13 mouse cellular contexts compared by ENCODE assay signal in genomic region chr10:79658829-79659228, GRCm38 (mm10). TPM values are rescaled to one million over a fixed set of nuclear protein-coding genes. Genes with fewer than 3 reads are reported as not detected.
DNase-seq lines count a peak whose midpoint lies in the region; ATAC-seq and TF ChIP-seq lines count a peak whose summit lies in the region.
"Had no signal": no experiment of that assay in that cellular context is flagged by ENCODE, and none has a peak within 500 bp of the region (broad histone marks: within the 10 kb centered on the region; RNA-seq: fewer than 3 reads in every experiment).

No protein-coding gene starts in this region.

- no peak for ATAC-seq in CD4-positive, CD25-positive, alpha-beta regulatory T cell, adult 4 months
- no peak for ATAC-seq in liver, embryonic 12.5 days
- ATAC-seq in common myeloid progenitor, adult 5-6 weeks (replicated peaks; ENCODE audit: low read depth, poor library complexity, severe bottlenecking) = peak; percentile 57; the same call in 1 of the 2 replicates
- 0 out of 2 replicates have a peak, but pooled peaks have one; percentile 43 for ATAC-seq in megakaryocyte, adult 5-6 weeks (ENCODE audit: poor library complexity, severe bottlenecking)
- ATAC-seq: inflammation-experienced regulatory T-cells, adult 6 months had no signal

- no peaks in the 10 kb centered on the region for H3K27me3 ChIP-seq in liver, adult 2 months (ENCODE audit: control insufficient read depth, insufficient read depth, low read length)
- peaks cover 12% of the 10 kb centered on the region; the same call in 1 of the 2 replicates for H3K27me3 ChIP-seq in liver, embryonic 12.5 days (replicated peaks)

- WGBS in liver, adult 2 months = 54% methylated on average over 4 of the region's 4 CpGs
- WGBS in liver, embryonic 12.5 days (ENCODE audit: insufficient replicate concordance) = 19% methylated on average over 4 of the region's 4 CpGs

- no peak overlapping the region for H3K27ac ChIP-seq in liver, adult 2 months (replicated peaks; ENCODE audit: insufficient read depth, low read depth, low read length)
- no peak overlapping the region for H3K27ac ChIP-seq in liver, embryonic 12.5 days
- H3K27ac ChIP-seq: limb, embryonic 15.5 days had no signal

- peak; percentile 19; the same call in 1 of the 2 replicates for TF ChIP-seq CTCF in liver, adult 2 months (IDR thresholded peaks at IDR 0.05; ENCODE audit: low read depth, low read length)

- H3K4me2 ChIP-seq in liver, embryonic 12.5 days = no peak overlapping the region
- H3K4me2 ChIP-seq: limb, embryonic 15.5 days had no signal

- no peak overlapping the region for H3K9ac ChIP-seq in liver, adult 2 months (ENCODE audit: low read depth, low read length)
- H3K9ac ChIP-seq in liver, embryonic 12.5 days = no peak overlapping the region
- H3K9ac ChIP-seq: limb, embryonic 15.5 days had no signal

- DNase-seq in CD4-positive, CD25-positive, alpha-beta regulatory T cell, adult 2 months (ENCODE audit: low read depth, low spot score) = peak; percentile 41
- no peak for DNase-seq in liver, adult 2 months (ENCODE audit: extremely low read depth, low read depth, low spot score)
- DNase-seq in yolk sac, embryonic 10.5 days (ENCODE audit: low spot score) = no peak
- no peak for DNase-seq in cerebellum, postnatal 36 days
- DNase-seq: adrenal gland, postnatal 14 days had no signal

- H3K4me1 ChIP-seq in liver, adult 2 months (ENCODE audit: control insufficient read depth, insufficient read depth, low read length) = no peaks in the 10 kb centered on the region
- peaks cover 10% of the 10 kb centered on the region; the same call in 1 of the 2 replicates for H3K4me1 ChIP-seq in liver, embryonic 12.5 days
- H3K4me1 ChIP-seq: limb, embryonic 15.5 days had no signal

- no peak overlapping the region for H3K4me3 ChIP-seq in liver, adult 2 months (ENCODE audit: insufficient read depth, low read depth, low read length)
- no peak overlapping the region for H3K4me3 ChIP-seq in liver, embryonic 12.5 days
- H3K4me3 ChIP-seq: limb, embryonic 15.5 days had no signal

- TF ChIP-seq POLR2A in liver, adult 2 months (IDR thresholded peaks at IDR 0.05; ENCODE audit: extremely low read depth, insufficient read depth, low read length) = no peak

- no peaks in the 10 kb centered on the region for H3K9me3 ChIP-seq in liver, embryonic 12.5 days (replicated peaks)
- H3K9me3 ChIP-seq: limb, embryonic 15.5 days had no signal

- H3K36me3 ChIP-seq in liver, adult 2 months (ENCODE audit: control insufficient read depth, insufficient read depth, low read length) = no peaks in the 10 kb centered on the region
- no peaks in the 10 kb centered on the region for H3K36me3 ChIP-seq in liver, embryonic 12.5 days
- H3K36me3 ChIP-seq: limb, embryonic 15.5 days had no signal

- H3K79me2 ChIP-seq in liver, adult 2 months (ENCODE audit: control insufficient read depth, insufficient read depth, low read length) = no peaks in the 10 kb centered on the region

RNA-seq across cellular contexts. Expression of gene Madcam1, which starts 5.5 kb away (rescaled TPM):
- under 1 TPM; 0.23 to 0.73 TPM for polyA plus RNA-seq in CD4-positive, CD25-positive, alpha-beta regulatory T cell, adult 4 months (2017; shearing (Covaris generic))
- 0.60 TPM in 1 of 2 replicates, not detected in the other for total RNA-seq in liver, adult 2 months (2014; rRNA removed)
- polyA plus RNA-seq in liver, adult 2 months (2012; rRNA removed) = not detected in 2 replicates
- polyA plus RNA-seq in liver, embryonic 12.5 days (2016; fragmentation: Nextera tagmentation; extraction: Ambion mirVana) = 0.32 and 0.54 TPM in 2 replicates
- not detected in 2 replicates for total RNA-seq in common myeloid progenitor, adult 5-6 weeks (2017)
- total RNA-seq in megakaryocyte, adult 5-6 weeks (2015) = not detected in 2 replicates
- not detected in 2 replicates for total RNA-seq in megakaryocyte, adult 5-6 weeks (2017)
- total RNA-seq: adrenal gland, postnatal 14 days had no signal
- polyA plus RNA-seq: inflammation-experienced regulatory T-cells, adult 6 months had no signal

RNA-seq across cellular contexts. Expression of gene Tpgs1, which starts 10.3 kb away (rescaled TPM):
- polyA plus RNA-seq in CD4-positive, CD25-positive, alpha-beta regulatory T cell, adult 4 months (2017; shearing (Covaris generic)) = 10 to 100 TPM; 16.6 to 19.5 TPM
- 18.2 and 24.4 TPM in 2 replicates for total RNA-seq in liver, adult 2 months (2014; rRNA removed)
- polyA plus RNA-seq in liver, adult 2 months (2012; rRNA removed) = 48.5 and 58.9 TPM in 2 replicates
- polyA plus RNA-seq in liver, embryonic 12.5 days (2016; fragmentation: Nextera tagmentation; extraction: Ambion mirVana) = 30.4 and 34.2 TPM in 2 replicates
- 5.3 and 9.9 TPM in 2 replicates for total RNA-seq in common myeloid progenitor, adult 5-6 weeks (2017)
- 17.5 and 21.0 TPM in 2 replicates for total RNA-seq in megakaryocyte, adult 5-6 weeks (2015)
- 8.8 and 21.1 TPM in 2 replicates for total RNA-seq in megakaryocyte, adult 5-6 weeks (2017)

RNA-seq across cellular contexts. Expression of gene Odf3l2, which starts 13.3 kb away (rescaled TPM):
- polyA plus RNA-seq in CD4-positive, CD25-positive, alpha-beta regulatory T cell, adult 4 months (2017; shearing (Covaris generic)) = not detected
- not detected in 2 replicates for total RNA-seq in liver, adult 2 months (2014; rRNA removed)
- not detected in 2 replicates for polyA plus RNA-seq in liver, adult 2 months (2012; rRNA removed)
- polyA plus RNA-seq in liver, embryonic 12.5 days (2016; fragmentation: Nextera tagmentation; extraction: Ambion mirVana) = not detected in 2 replicates
- not detected in 2 replicates for total RNA-seq in common myeloid progenitor, adult 5-6 weeks (2017)
- not detected in 2 replicates for total RNA-seq in megakaryocyte, adult 5-6 weeks (2015)
- not detected in 2 replicates for total RNA-seq in megakaryocyte, adult 5-6 weeks (2017)
- total RNA-seq: adrenal gland, postnatal 14 days had no signal
- polyA plus RNA-seq: gonadal fat pad, adult 2 months; inflammation-experienced regulatory T-cells, adult 6 months; spleen, adult 2 months had no signal

RNA-seq across cellular contexts. Expression of gene Shc2, which starts 21.1 kb away (rescaled TPM):
- not detected for polyA plus RNA-seq in CD4-positive, CD25-positive, alpha-beta regulatory T cell, adult 4 months (2017; shearing (Covaris generic))
- 0.07 and 0.09 TPM in 2 replicates for total RNA-seq in liver, adult 2 months (2014; rRNA removed)
- 0.07 and 0.10 TPM in 2 replicates for polyA plus RNA-seq in liver, adult 2 months (2012; rRNA removed)
- polyA plus RNA-seq in liver, embryonic 12.5 days (2016; fragmentation: Nextera tagmentation; extraction: Ambion mirVana) = 1.2 TPM in 2 replicates
- total RNA-seq in common myeloid progenitor, adult 5-6 weeks (2017) = not detected in 2 replicates
- not detected in 2 replicates for total RNA-seq in megakaryocyte, adult 5-6 weeks (2015)
- not detected in 2 replicates for total RNA-seq in megakaryocyte, adult 5-6 weeks (2017)
- polyA plus RNA-seq: inflammation-experienced regulatory T-cells, adult 6 months had no signal

RNA-seq across cellular contexts. Expression of gene Cdc34, which starts 23.2 kb away (rescaled TPM):
- 10 to 100 TPM; 20.8 to 27.3 TPM for polyA plus RNA-seq in CD4-positive, CD25-positive, alpha-beta regulatory T cell, adult 4 months (2017; shearing (Covaris generic))
- 82.1 and 91.1 TPM in 2 replicates for total RNA-seq in liver, adult 2 months (2014; rRNA removed)
- polyA plus RNA-seq in liver, adult 2 months (2012; rRNA removed) = 215 and 222 TPM in 2 replicates
- polyA plus RNA-seq in liver, embryonic 12.5 days (2016; fragmentation: Nextera tagmentation; extraction: Ambion mirVana) = 188 and 196 TPM in 2 replicates
- 109 and 113 TPM in 2 replicates for total RNA-seq in common myeloid progenitor, adult 5-6 weeks (2017)
- total RNA-seq in megakaryocyte, adult 5-6 weeks (2015) = 52.6 and 53.3 TPM in 2 replicates
- 70.2 and 100 TPM in 2 replicates for total RNA-seq in megakaryocyte, adult 5-6 weeks (2017)

Comparison
In these comparisons a context has a peak if more than half of its experiments do, and no peak if none do; other contexts are left out.
1. ATAC-seq: peak in common myeloid progenitor, adult 5-6 weeks (single experiment) and megakaryocyte, adult 5-6 weeks (single experiment); none in CD4-positive, CD25-positive, alpha-beta regulatory T cell, adult 4 months (single experiment) and liver, embryonic 12.5 days (single experiment).